Mouse (Mus musculus): ENCODE data around the gene Macf1. TPM values are rescaled to one million over a fixed set of nuclear protein-coding genes. Genes with fewer than 3 reads are reported as not detected.

Gene Macf1
- polyA plus RNA-seq, 1 experiment, result 88.5 TPM

- Histone ChIP-seq H3ac (ENCODE audit: control insufficient read depth, insufficient read length) (no peak overlapping the region), H3K4me3 (no peak overlapping the region), H3K27me3 (ENCODE audit: control insufficient read depth, insufficient read depth, insufficient read length) (peaks cover 15% of the 10 kb centered on the region), H3K79me2 (ENCODE audit: control insufficient read depth, insufficient read depth) (no peaks in the 10 kb centered on the region), H3K4me2 (ENCODE audit: low read depth) (no peak overlapping the region), H3K36me3 (ENCODE audit: control insufficient read depth, insufficient read depth) (peaks cover 4% of the 10 kb centered on the region)
- TF ChIP-seq MAX (IDR thresholded peaks at IDR 0.05; ENCODE audit: low read depth) (no peak), TCF3 (IDR thresholded peaks at IDR 0.05; ENCODE audit: insufficient read length, low read depth) (no peak), POLR2AphosphoS2 (IDR thresholded peaks at IDR 0.05; ENCODE audit: insufficient read length, low read depth) (no peak), E2F4 (IDR thresholded peaks at IDR 0.05; ENCODE audit: insufficient read depth) (no peak), USF1 (IDR thresholded peaks at IDR 0.05; ENCODE audit: low read depth) (no peak), CEBPB (IDR thresholded peaks at IDR 0.05; ENCODE audit: insufficient read depth, poor library complexity, severe bottlenecking) (no peak), MYOD1 (IDR thresholded peaks at IDR 0.05; ENCODE audit: control insufficient read depth in 1 of 3, insufficient read length in 2 of 3, low read depth in 2 of 3) (no peak), REST (IDR thresholded peaks at IDR 0.05; ENCODE audit: insufficient read depth, insufficient read length) (no peak), MYOG (IDR thresholded peaks at IDR 0.05; ENCODE audit: control insufficient read depth in 1 of 3, insufficient read depth in 1 of 3, insufficient read length in 2 of 3, low read depth in 2 of 3) (no peak), TCF12 (IDR thresholded peaks at IDR 0.05; ENCODE audit: insufficient read depth, poor library complexity, severe bottlenecking) (no peak), SRF (IDR thresholded peaks at IDR 0.05; ENCODE audit: control insufficient read depth, insufficient read length, low read depth) (no peak), POLR2A (IDR thresholded peaks at IDR 0.05; ENCODE audit: insufficient read length, low read depth) (no peak)
Measured at GRCm38 (mm10) chr4:123707340-123707739, 23.2 kb upstream of the Macf1 start.

GRCm38 (mm10) chr4:123705340-123705739 is 21.2 kb upstream of the Macf1 start:
- no peaks in the 10 kb centered on the region for H3K36me3 ChIP-seq (ENCODE audit: control insufficient read depth, insufficient read depth)
- H3K4me2 ChIP-seq (ENCODE audit: low read depth), result no peak overlapping the region
- no peak for TF ChIP-seq REST (IDR thresholded peaks at IDR 0.05; ENCODE audit: insufficient read depth, insufficient read length)
- no peak for TF ChIP-seq POLR2AphosphoS2 (IDR thresholded peaks at IDR 0.05; ENCODE audit: insufficient read length, low read depth)
- TF ChIP-seq E2F4 (IDR thresholded peaks at IDR 0.05; ENCODE audit: insufficient read depth), result no peak
- TF ChIP-seq MYOG (IDR thresholded peaks at IDR 0.05; ENCODE audit: control insufficient read depth in 1 of 3, insufficient read depth in 1 of 3, insufficient read length in 2 of 3, low read depth in 2 of 3), result no peak
- no peak for TF ChIP-seq CEBPB (IDR thresholded peaks at IDR 0.05; ENCODE audit: insufficient read depth, poor library complexity, severe bottlenecking)
- no peak for TF ChIP-seq MYOD1 (IDR thresholded peaks at IDR 0.05; ENCODE audit: control insufficient read depth in 1 of 3, insufficient read length in 2 of 3, low read depth in 2 of 3)
- no peak for TF ChIP-seq TCF3 (IDR thresholded peaks at IDR 0.05; ENCODE audit: insufficient read length, low read depth)
- TF ChIP-seq SRF (IDR thresholded peaks at IDR 0.05; ENCODE audit: control insufficient read depth, insufficient read length, low read depth), result no peak
- TF ChIP-seq USF1 (IDR thresholded peaks at IDR 0.05; ENCODE audit: low read depth), result no peak
- no peak for TF ChIP-seq TCF12 (IDR thresholded peaks at IDR 0.05; ENCODE audit: insufficient read depth, poor library complexity, severe bottlenecking)
- TF ChIP-seq MAX (IDR thresholded peaks at IDR 0.05; ENCODE audit: low read depth), result no peak
- TF ChIP-seq POLR2A (IDR thresholded peaks at IDR 0.05; ENCODE audit: insufficient read length, low read depth), result no peak
- H3ac ChIP-seq (ENCODE audit: control insufficient read depth, insufficient read length), result no peak overlapping the region
- H3K4me3 ChIP-seq, result no peak overlapping the region
- no peaks in the 10 kb centered on the region for H3K79me2 ChIP-seq (ENCODE audit: control insufficient read depth, insufficient read depth)
- peaks cover 15% of the 10 kb centered on the region for H3K27me3 ChIP-seq (ENCODE audit: control insufficient read depth, insufficient read depth, insufficient read length)

DNA sequence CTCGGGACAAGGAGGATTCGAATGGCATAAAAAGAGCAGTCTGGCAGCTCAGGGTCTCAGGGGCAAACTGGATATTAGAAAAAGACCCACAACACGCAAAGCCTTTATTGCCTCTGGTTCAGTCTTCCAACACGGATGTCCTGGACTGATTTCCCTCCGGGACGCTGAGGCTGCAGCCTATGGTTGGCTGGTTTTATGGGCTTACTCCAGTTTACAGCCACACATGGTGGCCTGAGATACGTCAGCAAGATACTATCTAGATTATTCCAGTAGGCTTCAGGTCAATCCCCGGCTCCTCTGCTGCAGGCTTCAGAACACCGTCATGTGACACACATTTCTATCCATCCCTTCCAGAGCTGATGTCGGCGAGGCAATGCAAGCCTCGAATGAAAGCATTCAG is 9.2 kb upstream of the Macf1 start:
- TF ChIP-seq SRF (IDR thresholded peaks at IDR 0.05; ENCODE audit: control insufficient read depth, insufficient read length, low read depth) (no peak), POLR2AphosphoS2 (IDR thresholded peaks at IDR 0.05; ENCODE audit: insufficient read length, low read depth) (no peak), USF1 (IDR thresholded peaks at IDR 0.05; ENCODE audit: low read depth) (no peak), MYOG (IDR thresholded peaks at IDR 0.05; ENCODE audit: control insufficient read depth in 1 of 3, insufficient read depth in 1 of 3, insufficient read length in 2 of 3, low read depth in 2 of 3) (no peak), TCF3 (IDR thresholded peaks at IDR 0.05; ENCODE audit: insufficient read length, low read depth) (no peak), MYOD1 (IDR thresholded peaks at IDR 0.05; ENCODE audit: control insufficient read depth in 1 of 3, insufficient read length in 2 of 3, low read depth in 2 of 3) (no peak), POLR2A (IDR thresholded peaks at IDR 0.05; ENCODE audit: insufficient read length, low read depth) (no peak), CEBPB (IDR thresholded peaks at IDR 0.05; ENCODE audit: insufficient read depth, poor library complexity, severe bottlenecking) (no peak)
- H3K36me3 ChIP-seq (ENCODE audit: control insufficient read depth, insufficient read depth), result no peaks in the 10 kb centered on the region
- H3K79me2 ChIP-seq (ENCODE audit: control insufficient read depth, insufficient read depth), result no peaks in the 10 kb centered on the region
- no peak overlapping the region for H3K4me2 ChIP-seq (ENCODE audit: low read depth)
- H3ac ChIP-seq (ENCODE audit: control insufficient read depth, insufficient read length), result no peak overlapping the region
- peaks cover 4% of the 10 kb centered on the region for H3K27me3 ChIP-seq (ENCODE audit: control insufficient read depth, insufficient read depth, insufficient read length)
- H3K4me3 ChIP-seq, result no peak overlapping the region

GRCm38 (mm10) chr4:123692071-123692470 is 7.9 kb upstream of the Macf1 start:
- Histone ChIP-seq H3K79me2 (ENCODE audit: control insufficient read depth, insufficient read depth) (no peaks in the 10 kb centered on the region), H3K4me2 (ENCODE audit: low read depth) (no peak overlapping the region), H3K36me3 (ENCODE audit: control insufficient read depth, insufficient read depth) (no peaks in the 10 kb centered on the region), H3K4me3 (no peak overlapping the region), H3K27me3 (ENCODE audit: control insufficient read depth, insufficient read depth, insufficient read length) (no peaks in the 10 kb centered on the region), H3ac (ENCODE audit: control insufficient read depth, insufficient read length) (no peak overlapping the region)
- TF ChIP-seq E2F4 (IDR thresholded peaks at IDR 0.05; ENCODE audit: insufficient read depth), result no peak
- no peak for TF ChIP-seq POLR2A (IDR thresholded peaks at IDR 0.05; ENCODE audit: insufficient read length, low read depth)
- TF ChIP-seq MYOG (IDR thresholded peaks at IDR 0.05; ENCODE audit: control insufficient read depth in 1 of 3, insufficient read depth in 1 of 3, insufficient read length in 2 of 3, low read depth in 2 of 3), result no peak
- TF ChIP-seq MAX (IDR thresholded peaks at IDR 0.05; ENCODE audit: low read depth), result no peak
- no peak for TF ChIP-seq REST (IDR thresholded peaks at IDR 0.05; ENCODE audit: insufficient read depth, insufficient read length)
- no peak for TF ChIP-seq MYOD1 (IDR thresholded peaks at IDR 0.05; ENCODE audit: control insufficient read depth in 1 of 3, insufficient read length in 2 of 3, low read depth in 2 of 3)
- no peak for TF ChIP-seq TCF12 (IDR thresholded peaks at IDR 0.05; ENCODE audit: insufficient read depth, poor library complexity, severe bottlenecking)
- TF ChIP-seq TCF3 (IDR thresholded peaks at IDR 0.05; ENCODE audit: insufficient read length, low read depth), result no peak
- TF ChIP-seq POLR2AphosphoS2 (IDR thresholded peaks at IDR 0.05; ENCODE audit: insufficient read length, low read depth), result no peak
- no peak for TF ChIP-seq SRF (IDR thresholded peaks at IDR 0.05; ENCODE audit: control insufficient read depth, insufficient read length, low read depth)
- TF ChIP-seq USF1 (IDR thresholded peaks at IDR 0.05; ENCODE audit: low read depth), result no peak
- TF ChIP-seq CEBPB (IDR thresholded peaks at IDR 0.05; ENCODE audit: insufficient read depth, poor library complexity, severe bottlenecking), result no peak
